Mouse (Mus musculus): ENCODE measurements at regions not wholly inside any gene's neighbourhood (a gene's known extent, or its start where the extent isn't known, plus 50 kb on each side); places are given as distances from the start of the nearest gene placed in this dataset.

GRCm38 (mm10) chr4:55288456-55288855 lies 61.4 kb upstream of the Rad23b start:
- peaks cover 9% of the 10 kb centered on the region for H3K4me1 ChIP-seq

GRCm38 (mm10) chr4:55292277-55292676 lies 57.6 kb upstream of the Rad23b start:
- no peak overlapping the region for H3K4me3 ChIP-seq
- no peak overlapping the region for H3K4me2 ChIP-seq (replicated peaks)
- no peak overlapping the region for H3K27ac ChIP-seq
- ATAC-seq (ENCODE audit: low FRiP score, low read depth): no peak
- no peaks in the 10 kb centered on the region for H3K36me3 ChIP-seq
- no peak overlapping the region for H3K9ac ChIP-seq
- 90% methylated on average over 5 of the region's 5 CpGs for WGBS
- H3K9me3 ChIP-seq: no peaks in the 10 kb centered on the region
- H3K4me1 ChIP-seq: peaks cover 18% of the 10 kb centered on the region
- no peaks in the 10 kb centered on the region for H3K27me3 ChIP-seq

More at GRCm38 (mm10) chr4:55288456-55288855, 61.4 kb upstream of the Rad23b start:
- 73% methylated on average over 6 of the region's 6 CpGs for WGBS
- Histone ChIP-seq H3K4me2 (replicated peaks) (no peak overlapping the region), H3K9ac (no peak overlapping the region), H3K36me3 (no peaks in the 10 kb centered on the region), H3K4me3 (no peak overlapping the region), H3K9me3 (no peaks in the 10 kb centered on the region), H3K27me3 (no peaks in the 10 kb centered on the region), H3K27ac (no peak overlapping the region)
- no peak for ATAC-seq (ENCODE audit: low FRiP score, low read depth)

DNA sequence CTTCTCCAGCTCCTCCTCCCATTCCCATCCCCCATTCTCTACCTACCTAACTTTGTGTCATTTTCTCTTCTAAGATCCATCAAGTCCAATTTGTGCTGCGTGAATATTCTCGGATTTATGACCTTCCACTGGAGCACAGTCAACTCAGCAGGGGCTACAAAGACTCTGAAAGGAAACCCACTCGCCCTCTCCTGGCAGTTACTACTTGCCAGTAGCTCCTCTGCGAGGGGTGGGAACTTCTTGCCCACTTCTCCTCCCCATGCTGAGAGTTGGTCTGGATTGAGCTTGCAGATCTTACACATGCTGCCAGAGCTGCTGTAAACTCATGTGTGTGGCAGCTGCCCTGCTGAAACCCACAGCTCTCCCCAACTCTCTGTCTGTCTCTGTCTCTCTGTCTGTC lies 57.1 kb upstream of the Rad23b start:
- ATAC-seq (ENCODE audit: low FRiP score, low read depth): no peak
- Histone ChIP-seq H3K36me3 (no peaks in the 10 kb centered on the region), H3K4me1 (peaks cover 18% of the 10 kb centered on the region), H3K4me3 (no peak overlapping the region), H3K27ac (no peak overlapping the region), H3K9ac (no peak overlapping the region), H3K9me3 (no peaks in the 10 kb centered on the region), H3K27me3 (no peaks in the 10 kb centered on the region), H3K4me2 (replicated peaks) (0 out of 2 replicates have a peak overlapping the region, but pooled peaks have one; percentile 14)
- WGBS: 32% methylated on average over 4 of the region's 4 CpGs

- no peak for ATAC-seq (ENCODE audit: low FRiP score, low read depth)
- H3K4me2 ChIP-seq (replicated peaks): peak overlapping the region; percentile 63
- peaks cover 18% of the 10 kb centered on the region for H3K4me1 ChIP-seq
- H3K27ac ChIP-seq: no peak overlapping the region
- H3K9ac ChIP-seq: no peak overlapping the region
- no peaks in the 10 kb centered on the region for H3K9me3 ChIP-seq
- peak overlapping the region; percentile 35 for H3K4me3 ChIP-seq
- 20% methylated on average over 5 of the region's 5 CpGs for WGBS
- H3K36me3 ChIP-seq: no peaks in the 10 kb centered on the region
- no peaks in the 10 kb centered on the region for H3K27me3 ChIP-seq
These were observed 56.3 kb upstream of the Rad23b start for GRCm38 (mm10) chr4:55293347-55294079.

GRCm38 (mm10) chr4:55294255-55294687 lies 55.6 kb upstream of the Rad23b start:
- peak; percentile 59; the same call in 1 of the 2 replicates for ATAC-seq (ENCODE audit: low FRiP score, low read depth)
- under 1% methylated on average over 14 of the region's 14 CpGs for WGBS
- Histone ChIP-seq H3K4me3 (peak overlapping the region; percentile 35), H3K27me3 (no peaks in the 10 kb centered on the region), H3K27ac (peak overlapping the region; percentile 52; the same call in 1 of the 2 replicates), H3K4me2 (replicated peaks) (peak overlapping the region; percentile 63), H3K4me1 (peaks cover 18% of the 10 kb centered on the region), H3K9me3 (no peaks in the 10 kb centered on the region), H3K9ac (peak overlapping the region; percentile 61), H3K36me3 (no peaks in the 10 kb centered on the region)

DNA sequence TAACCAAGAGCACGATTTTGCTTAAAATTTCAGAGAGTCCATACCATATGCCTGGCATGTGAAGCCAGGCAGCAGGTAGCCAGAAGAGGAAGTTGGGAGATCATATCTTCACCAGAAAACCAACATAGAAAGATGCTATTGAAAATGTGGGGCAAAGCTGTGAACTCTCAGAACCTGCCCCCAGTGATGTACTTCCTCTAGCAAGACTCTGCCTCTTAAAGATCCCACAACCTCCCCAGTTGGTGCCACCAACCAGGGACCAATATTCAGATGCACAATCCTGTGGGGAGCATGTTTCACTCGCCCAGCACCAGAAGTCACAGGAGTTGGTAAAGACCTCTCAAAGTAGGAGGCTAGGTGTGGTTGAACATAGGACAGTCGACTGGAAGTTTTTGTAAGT lies 52.0 kb upstream of the Rad23b start:
- Histone ChIP-seq H3K9ac (no peak overlapping the region), H3K9me3 (no peaks in the 10 kb centered on the region), H3K27ac (no peak overlapping the region), H3K27me3 (no peaks in the 10 kb centered on the region), H3K4me2 (replicated peaks) (no peak overlapping the region), H3K4me1 (peaks cover 15% of the 10 kb centered on the region), H3K4me3 (no peak overlapping the region), H3K36me3 (no peaks in the 10 kb centered on the region)
- 80% methylated on average over 3 of the region's 3 CpGs for WGBS
- ATAC-seq (ENCODE audit: low FRiP score, low read depth): no peak
